Comparison of ENCODE assay signal across 9 mouse cellular contexts in the genomic region with DNA sequence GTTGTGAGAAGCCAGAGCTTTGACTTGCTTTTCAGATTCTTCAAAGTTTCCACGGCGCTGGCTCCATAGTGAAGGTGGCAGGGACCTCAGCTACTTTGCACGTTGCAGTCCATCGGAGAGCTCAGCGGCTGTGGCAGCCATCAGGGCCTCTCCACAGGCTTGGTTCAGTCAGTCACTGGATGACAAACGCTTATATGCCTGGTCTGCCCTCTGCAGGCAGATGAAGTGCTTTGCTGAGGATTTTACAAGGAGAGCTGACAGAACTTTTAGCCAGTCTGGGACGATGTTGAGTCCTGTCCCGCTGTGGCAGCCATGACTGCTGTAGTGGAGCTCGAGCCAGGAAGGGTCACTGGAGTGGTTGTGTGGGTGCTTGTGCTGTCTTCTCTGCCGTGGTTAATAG.
DNase-seq lines count a peak whose midpoint lies in the region; TF ChIP-seq lines count a peak whose summit lies in the region.
"Had no signal": no experiment of that assay in that cellular context is flagged by ENCODE, and none has a peak within 500 bp of the region (broad histone marks: within the 10 kb centered on the region; RNA-seq: fewer than 3 reads in every experiment).

No protein-coding gene starts in this region.

- H3K27ac ChIP-seq in left cerebral cortex, adult 2 months = no peak overlapping the region

- intact Hi-C loops in left cerebral cortex, adult 2 months (cut with DNase I) = no loop called here
- intact Hi-C loops in left cerebral cortex, postnatal 36 days (cut with DNase I) = no loop called here

- H3K4me3 ChIP-seq in left cerebral cortex, adult 2 months = no peak overlapping the region
- H3K4me3 ChIP-seq: megakaryocyte, embryonic 14.5 days had no signal

- peak; percentile 50 for TF ChIP-seq CTCF in left cerebral cortex, adult 2 months (IDR thresholded peaks at IDR 0.05)

- no peak for DNase-seq in left cerebral cortex, adult 2 months (ENCODE audit: extremely low spot score in 1 of 2, low spot score in 2 of 2)
- no peak for DNase-seq in left cerebral cortex, postnatal 36 days (ENCODE audit: low spot score in 2 of 2)
- DNase-seq in R1 (ENCODE audit: low read depth, low spot score) (peak; percentile 85), MN1 (ENCODE audit: low spot score) (no peak)
- peak; percentile 44 to 48 for DNase-seq in cerebellum, postnatal 36 days
- DNase-seq in kidney, postnatal 4 days = peak; percentile 29 to 55
- DNase-seq in adrenal gland, postnatal 4 days (ENCODE audit: low spot score in 2 of 2) = no peak
- DNase-seq in ovary, postnatal 14 days (ENCODE audit: low spot score) = no peak

Comparison
In these comparisons a context has a peak if more than half of its experiments do, and no peak if none do; other contexts are left out.
1. DNase-seq: peak in R1 (single experiment), cerebellum, postnatal 36 days (2 of 2) and kidney, postnatal 4 days (2 of 2); none in left cerebral cortex, adult 2 months (0 of 2), left cerebral cortex, postnatal 36 days (0 of 2), adrenal gland, postnatal 4 days (0 of 2), ovary, postnatal 14 days (single experiment) and MN1 (single experiment).